Mouse (Mus musculus) myocyte (in vitro differentiated cells): ENCODE measurements around the gene Klf15. TPM values are rescaled to one million over a fixed set of nuclear protein-coding genes. Genes with fewer than 3 reads are reported as not detected.

ENCODE experiments used
- H3K27me3 ChIP-seq: one replicate; pipeline ENCODE4 v1.6.1; 2011; ENCODE audit not compliant: control insufficient read depth, insufficient read depth, insufficient read length
- H3K36me3 ChIP-seq: one replicate; pipeline ENCODE4 v1.6.1; 2011; ENCODE audit not compliant: control insufficient read depth, insufficient read depth
- H3K4me2 ChIP-seq: one replicate; pipeline ENCODE4 v1.6.1; 2011; ENCODE audit warnings: low read depth, control low read depth
- H3K4me3 ChIP-seq: one replicate; pipeline ENCODE4 v1.5.1; 2011; ENCODE audit warnings: mild to moderate bottlenecking, control low read depth, moderate library complexity
- H3K79me2 ChIP-seq: one replicate; pipeline ENCODE4 v1.6.1; 2011; ENCODE audit not compliant: control insufficient read depth, insufficient read depth
- H3ac ChIP-seq: one replicate; pipeline ENCODE4 v1.6.1; 2011; ENCODE audit not compliant: control insufficient read depth, insufficient read length
- CEBPB ChIP-seq: IDR thresholded peaks from 2 replicates; pipeline ENCODE4 v1.6.1; 2011; ENCODE audit warnings: mild to moderate bottlenecking, moderate library complexity; ENCODE audit not compliant: poor library complexity, insufficient read depth, severe bottlenecking
- E2F4 ChIP-seq: IDR thresholded peaks from one replicate; pipeline ENCODE4 v1.6.1; 2011; ENCODE audit warnings: mild to moderate bottlenecking, control low read depth, moderate library complexity; ENCODE audit not compliant: insufficient read depth
- MAX ChIP-seq: IDR thresholded peaks from one replicate; pipeline ENCODE4 v1.6.1; 2011; ENCODE audit warnings: low read depth, mild to moderate bottlenecking, control low read depth
- MYOD1 ChIP-seq, 3 experiments: IDR thresholded peaks; one replicate each; pipeline ENCODE4 v1.6.1; 2011; ENCODE audit warnings: control low read depth in 2 of 3, low read depth in 2 of 3, mild to moderate bottlenecking in 2 of 3, moderate library complexity in 1 of 3; ENCODE audit not compliant: insufficient read length in 2 of 3, control insufficient read depth in 1 of 3
- MYOG ChIP-seq, 3 experiments: IDR thresholded peaks; one replicate each; pipeline ENCODE4 v1.6.1; 2011; ENCODE audit warnings: control low read depth in 2 of 3, low read depth in 2 of 3, mild to moderate bottlenecking in 2 of 3; ENCODE audit not compliant: insufficient read length in 2 of 3, control insufficient read depth in 1 of 3, insufficient read depth in 1 of 3
- POLR2A ChIP-seq: IDR thresholded peaks from one replicate; pipeline ENCODE4 v1.6.1; 2011; ENCODE audit warnings: low read depth, mild to moderate bottlenecking, control low read depth, moderate library complexity; ENCODE audit not compliant: insufficient read length
- POLR2AphosphoS2 ChIP-seq: IDR thresholded peaks from one replicate; pipeline ENCODE4 v1.6.1; 2011; ENCODE audit warnings: low read depth, control low read depth; ENCODE audit not compliant: insufficient read length
- REST ChIP-seq: IDR thresholded peaks from one replicate; pipeline ENCODE4 v1.6.1; 2011; ENCODE audit warnings: mild to moderate bottlenecking, control low read depth, moderate library complexity; ENCODE audit not compliant: insufficient read depth, insufficient read length
- SRF ChIP-seq: IDR thresholded peaks from one replicate; pipeline ENCODE4 v1.6.1; 2011; ENCODE audit warnings: low read depth; ENCODE audit not compliant: control insufficient read depth, insufficient read length
- TCF12 ChIP-seq: IDR thresholded peaks from one replicate; pipeline ENCODE4 v1.6.1; 2011; ENCODE audit warnings: mild to moderate bottlenecking, control low read depth; ENCODE audit not compliant: poor library complexity, insufficient read depth, severe bottlenecking
- TCF3 ChIP-seq: IDR thresholded peaks from one replicate; pipeline ENCODE4 v1.6.1; 2011; ENCODE audit warnings: low read depth, control low read depth; ENCODE audit not compliant: insufficient read length
- USF1 ChIP-seq: IDR thresholded peaks from one replicate; pipeline ENCODE4 v1.6.1; 2011; ENCODE audit warnings: low read depth, mild to moderate bottlenecking, control low read depth, moderate library complexity
- polyA plus RNA-seq: library from polyadenylated mRNA; unstranded; fragments of >200 nt; fragmentation: generic; extraction: Trizol; gene quantifications from one replicate; pipeline ENCODE4 v1.2.1, GENCODE M21; 2012; ENCODE audit warnings: missing spikeins

The Klf15 gene
- polyA plus RNA-seq, 1 experiment: 1.8 TPM

DNA sequence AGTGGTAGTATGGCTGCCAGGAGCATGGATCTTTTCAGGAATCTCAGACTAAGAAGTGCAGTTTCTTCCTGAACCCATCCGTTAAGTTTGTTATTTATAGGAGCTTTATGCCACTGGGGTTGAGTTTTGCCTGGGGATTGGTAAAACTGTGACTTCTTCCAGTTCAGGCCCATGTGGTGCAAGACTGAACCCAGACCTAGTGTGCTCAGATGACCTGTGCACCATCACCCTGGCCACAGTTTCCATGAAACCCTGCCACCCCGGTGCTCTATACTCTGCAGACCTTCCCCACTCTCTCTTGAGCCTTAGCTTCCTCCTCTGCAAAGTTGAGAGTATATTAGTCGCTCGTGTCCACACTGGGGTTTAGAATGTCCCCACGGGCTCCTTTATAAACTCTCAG is 50.0 kb downstream of the Klf15 start:
- Histone ChIP-seq H3K36me3 (no peaks in the 10 kb centered on the region), H3ac (no peak overlapping the region), H3K4me2 (no peak overlapping the region), H3K4me3 (no peak overlapping the region), H3K27me3 (peaks cover 4% of the 10 kb centered on the region), H3K79me2 (no peaks in the 10 kb centered on the region)
- TF ChIP-seq MAX (no peak), MYOD1 (IDR thresholded peaks at IDR 0.05; ENCODE audit: control insufficient read depth in 1 of 3, insufficient read length in 2 of 3, low read depth in 2 of 3) (no peak), MYOG (IDR thresholded peaks at IDR 0.05; ENCODE audit: control insufficient read depth in 1 of 3, insufficient read depth in 1 of 3, insufficient read length in 2 of 3, low read depth in 2 of 3) (no peak), CEBPB (no peak), REST (no peak), TCF3 (no peak), POLR2A (no peak), USF1 (no peak), SRF (no peak), TCF12 (no peak), POLR2AphosphoS2 (no peak), E2F4 (no peak)

GRCm38 (mm10) chr6:90513074-90513856 is 50.9 kb downstream of the Klf15 start:
- H3K27me3 ChIP-seq: no peaks in the 10 kb centered on the region
- H3K79me2 ChIP-seq: no peaks in the 10 kb centered on the region
- H3K36me3 ChIP-seq: no peaks in the 10 kb centered on the region
- TF ChIP-seq TCF3: no peak
- TF ChIP-seq POLR2A: no peak
- TF ChIP-seq E2F4: no peak
- no peak for TF ChIP-seq SRF
- no peak for TF ChIP-seq MYOD1 (IDR thresholded peaks at IDR 0.05; ENCODE audit: control insufficient read depth in 1 of 3, insufficient read length in 2 of 3, low read depth in 2 of 3)
- no peak overlapping the region for H3K4me3 ChIP-seq
- no peak overlapping the region for H3ac ChIP-seq
- H3K4me2 ChIP-seq: no peak overlapping the region

- Histone ChIP-seq H3K4me2 (no peak overlapping the region), H3ac (no peak overlapping the region), H3K4me3 (no peak overlapping the region), H3K79me2 (no peaks in the 10 kb centered on the region), H3K27me3 (no peaks in the 10 kb centered on the region), H3K36me3 (no peaks in the 10 kb centered on the region)
- TF ChIP-seq TCF12 (no peak), TCF3 (no peak), POLR2AphosphoS2 (no peak), USF1 (no peak), REST (no peak), CEBPB (no peak), MYOD1 (IDR thresholded peaks at IDR 0.05; ENCODE audit: control insufficient read depth in 1 of 3, insufficient read length in 2 of 3, low read depth in 2 of 3) (no peak), POLR2A (no peak)
Measured at GRCm38 (mm10) chr6:90514369-90514768, 52.0 kb downstream of the Klf15 start.

DNA sequence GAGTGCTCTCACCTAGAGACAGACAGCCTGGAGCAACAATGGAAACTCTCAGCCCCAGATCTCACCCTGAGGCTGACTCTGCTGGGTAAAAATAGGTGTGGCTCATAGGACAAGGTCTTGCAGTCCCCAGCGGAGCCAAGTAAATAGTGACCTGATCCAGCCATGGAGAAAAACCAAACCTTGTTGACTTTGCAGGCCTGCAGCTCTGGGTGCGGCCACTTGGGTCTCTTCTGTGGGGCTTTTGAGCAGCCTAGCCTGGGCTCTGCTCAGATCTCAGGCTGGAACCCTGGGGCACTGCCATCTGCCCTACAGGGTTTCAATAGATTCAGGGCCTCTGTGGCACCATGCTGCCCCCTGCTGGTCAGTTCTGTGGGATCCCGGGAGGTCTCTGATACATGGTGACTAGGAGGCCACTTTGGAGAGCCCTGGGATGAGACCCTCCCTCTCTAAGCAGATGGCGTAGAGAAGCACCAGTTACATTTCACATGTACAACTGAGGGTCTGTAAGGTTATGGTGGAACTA is 52.6 kb downstream of the Klf15 start:
- Histone ChIP-seq H3K4me2 (no peak overlapping the region), H3K27me3 (no peaks in the 10 kb centered on the region), H3ac (no peak overlapping the region), H3K79me2 (no peaks in the 10 kb centered on the region), H3K4me3 (no peak overlapping the region), H3K36me3 (no peaks in the 10 kb centered on the region)
- no peak for TF ChIP-seq TCF3
- no peak for TF ChIP-seq E2F4
- TF ChIP-seq MYOG (IDR thresholded peaks at IDR 0.05; ENCODE audit: control insufficient read depth in 1 of 3, insufficient read depth in 1 of 3, insufficient read length in 2 of 3, low read depth in 2 of 3): no peak
- TF ChIP-seq MYOD1 (IDR thresholded peaks at IDR 0.05; ENCODE audit: control insufficient read depth in 1 of 3, insufficient read length in 2 of 3, low read depth in 2 of 3): no peak
- no peak for TF ChIP-seq TCF12
- no peak for TF ChIP-seq POLR2AphosphoS2
- no peak for TF ChIP-seq MAX
- TF ChIP-seq USF1: no peak
- TF ChIP-seq CEBPB: no peak
- TF ChIP-seq POLR2A: no peak
- no peak for TF ChIP-seq SRF
